Mouse (Mus musculus) myocyte (in vitro differentiated cells): ENCODE data around the gene Lcn2. TPM values are rescaled to one million over a fixed set of nuclear protein-coding genes. Genes with fewer than 3 reads are reported as not detected.

Source experiments
- H3K27me3 ChIP-seq: one replicate; pipeline ENCODE4 v1.6.1; 2011; ENCODE audit not compliant: control insufficient read depth, insufficient read depth, insufficient read length
- H3K36me3 ChIP-seq: one replicate; pipeline ENCODE4 v1.6.1; 2011; ENCODE audit not compliant: control insufficient read depth, insufficient read depth
- H3K4me2 ChIP-seq: one replicate; pipeline ENCODE4 v1.6.1; 2011; ENCODE audit warnings: low read depth, control low read depth
- H3K4me3 ChIP-seq: one replicate; pipeline ENCODE4 v1.5.1; 2011; ENCODE audit warnings: mild to moderate bottlenecking, control low read depth, moderate library complexity
- H3K79me2 ChIP-seq: one replicate; pipeline ENCODE4 v1.6.1; 2011; ENCODE audit not compliant: control insufficient read depth, insufficient read depth
- H3ac ChIP-seq: one replicate; pipeline ENCODE4 v1.6.1; 2011; ENCODE audit not compliant: control insufficient read depth, insufficient read length
- CEBPB ChIP-seq: IDR thresholded peaks from 2 replicates; pipeline ENCODE4 v1.6.1; 2011; ENCODE audit warnings: mild to moderate bottlenecking, moderate library complexity; ENCODE audit not compliant: poor library complexity, insufficient read depth, severe bottlenecking
- E2F4 ChIP-seq: IDR thresholded peaks from one replicate; pipeline ENCODE4 v1.6.1; 2011; ENCODE audit warnings: mild to moderate bottlenecking, control low read depth, moderate library complexity; ENCODE audit not compliant: insufficient read depth
- MAX ChIP-seq: IDR thresholded peaks from one replicate; pipeline ENCODE4 v1.6.1; 2011; ENCODE audit warnings: low read depth, mild to moderate bottlenecking, control low read depth
- MYOD1 ChIP-seq, 3 experiments: IDR thresholded peaks; one replicate each; pipeline ENCODE4 v1.6.1; 2011; ENCODE audit warnings: control low read depth in 2 of 3, low read depth in 2 of 3, mild to moderate bottlenecking in 2 of 3, moderate library complexity in 1 of 3; ENCODE audit not compliant: insufficient read length in 2 of 3, control insufficient read depth in 1 of 3
- MYOG ChIP-seq, 3 experiments: IDR thresholded peaks; one replicate each; pipeline ENCODE4 v1.6.1; 2011; ENCODE audit warnings: control low read depth in 2 of 3, low read depth in 2 of 3, mild to moderate bottlenecking in 2 of 3; ENCODE audit not compliant: insufficient read length in 2 of 3, control insufficient read depth in 1 of 3, insufficient read depth in 1 of 3
- POLR2A ChIP-seq: IDR thresholded peaks from one replicate; pipeline ENCODE4 v1.6.1; 2011; ENCODE audit warnings: low read depth, mild to moderate bottlenecking, control low read depth, moderate library complexity; ENCODE audit not compliant: insufficient read length
- POLR2AphosphoS2 ChIP-seq: IDR thresholded peaks from one replicate; pipeline ENCODE4 v1.6.1; 2011; ENCODE audit warnings: low read depth, control low read depth; ENCODE audit not compliant: insufficient read length
- REST ChIP-seq: IDR thresholded peaks from one replicate; pipeline ENCODE4 v1.6.1; 2011; ENCODE audit warnings: mild to moderate bottlenecking, control low read depth, moderate library complexity; ENCODE audit not compliant: insufficient read depth, insufficient read length
- SRF ChIP-seq: IDR thresholded peaks from one replicate; pipeline ENCODE4 v1.6.1; 2011; ENCODE audit warnings: low read depth; ENCODE audit not compliant: control insufficient read depth, insufficient read length
- TCF12 ChIP-seq: IDR thresholded peaks from one replicate; pipeline ENCODE4 v1.6.1; 2011; ENCODE audit warnings: mild to moderate bottlenecking, control low read depth; ENCODE audit not compliant: poor library complexity, insufficient read depth, severe bottlenecking
- TCF3 ChIP-seq: IDR thresholded peaks from one replicate; pipeline ENCODE4 v1.6.1; 2011; ENCODE audit warnings: low read depth, control low read depth; ENCODE audit not compliant: insufficient read length
- USF1 ChIP-seq: IDR thresholded peaks from one replicate; pipeline ENCODE4 v1.6.1; 2011; ENCODE audit warnings: low read depth, mild to moderate bottlenecking, control low read depth, moderate library complexity
- polyA plus RNA-seq: library from polyadenylated mRNA; unstranded; fragments of >200 nt; fragmentation: generic; extraction: Trizol; gene quantifications from one replicate; pipeline ENCODE4 v1.2.1, GENCODE M21; 2012; ENCODE audit warnings: missing spikeins

The Lcn2 gene
- polyA plus RNA-seq, 1 experiment = 0.02 TPM

DNA sequence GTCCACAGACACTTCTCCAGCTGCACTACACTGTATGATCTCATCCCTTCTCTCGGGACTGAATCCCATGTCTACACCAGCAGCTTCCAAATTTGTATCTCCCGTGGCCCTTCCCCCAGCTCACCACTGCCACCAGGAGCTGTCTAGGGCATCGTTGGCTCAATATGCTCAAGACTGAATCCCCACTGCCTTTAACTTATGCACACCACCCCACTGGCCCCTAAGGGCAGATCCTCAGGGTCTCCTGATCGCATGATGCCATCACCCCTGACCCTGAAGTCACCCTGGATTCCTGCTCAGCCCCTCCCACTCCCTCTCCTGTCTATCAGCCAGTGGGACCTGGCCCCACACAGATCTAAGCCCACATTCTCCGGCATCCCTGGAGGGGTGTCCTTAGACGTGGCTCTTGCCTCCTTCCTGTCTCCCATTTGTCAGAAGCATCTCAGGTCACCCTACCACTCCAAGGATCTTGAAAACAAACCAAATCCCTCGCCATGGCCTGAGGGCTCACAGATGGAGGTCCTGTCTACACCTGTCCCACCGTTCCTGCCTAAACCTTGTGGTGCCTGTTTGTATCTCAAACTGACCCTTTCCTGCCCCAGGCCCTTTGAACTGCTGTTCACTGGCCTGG lies 38.3 kb downstream of the Lcn2 start:
- Histone ChIP-seq H3K4me2 (no peak overlapping the region), H3K27me3 (no peaks in the 10 kb centered on the region)
- no peak for TF ChIP-seq USF1
- no peak for TF ChIP-seq REST
- TF ChIP-seq SRF = no peak
- no peak for TF ChIP-seq TCF3
- TF ChIP-seq POLR2A = no peak

GRCm38 (mm10) chr2:32348311-32348710 lies 39.7 kb downstream of the Lcn2 start:
- Histone ChIP-seq H3K4me2 (no peak overlapping the region), H3K79me2 (no peaks in the 10 kb centered on the region), H3K4me3 (no peak overlapping the region), H3K36me3 (no peaks in the 10 kb centered on the region), H3K27me3 (no peaks in the 10 kb centered on the region), H3ac (no peak overlapping the region)
- TF ChIP-seq CEBPB (no peak), POLR2A (no peak), MYOG (IDR thresholded peaks at IDR 0.05; ENCODE audit: control insufficient read depth in 1 of 3, insufficient read depth in 1 of 3, insufficient read length in 2 of 3, low read depth in 2 of 3) (no peak), TCF12 (no peak), POLR2AphosphoS2 (no peak), E2F4 (no peak), SRF (no peak), REST (no peak), MYOD1 (IDR thresholded peaks at IDR 0.05; ENCODE audit: control insufficient read depth in 1 of 3, insufficient read length in 2 of 3, low read depth in 2 of 3) (no peak), MAX (no peak), USF1 (no peak), TCF3 (no peak)

More for the DNA sequence above, 38.3 kb downstream of the Lcn2 start:
- Histone ChIP-seq H3K4me3 (no peak overlapping the region), H3ac (no peak overlapping the region), H3K36me3 (no peaks in the 10 kb centered on the region), H3K79me2 (no peaks in the 10 kb centered on the region)

DNA sequence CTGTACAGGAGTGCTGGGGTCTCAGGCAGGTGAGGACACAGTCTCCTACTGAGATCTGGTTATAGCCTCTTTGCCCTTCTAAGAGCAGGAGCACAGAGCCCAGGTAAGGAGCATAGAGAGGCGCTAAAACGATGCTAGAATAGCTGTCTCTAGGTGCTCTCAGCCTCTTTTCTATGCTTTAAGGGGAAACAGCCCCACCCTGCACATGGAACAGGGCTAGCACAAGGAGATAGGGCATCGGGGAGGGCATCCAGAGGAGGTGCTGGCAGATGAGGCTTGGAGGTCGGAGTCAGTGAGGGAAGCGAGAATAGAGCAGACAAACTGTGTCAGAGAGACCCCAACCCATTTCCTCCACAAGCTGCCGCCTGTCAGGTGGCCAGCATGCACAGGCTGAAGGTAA lies 41.0 kb downstream of the Lcn2 start:
- Histone ChIP-seq H3K4me3 (no peak overlapping the region), H3K4me2 (no peak overlapping the region), H3K79me2 (no peaks in the 10 kb centered on the region), H3K27me3 (no peaks in the 10 kb centered on the region), H3K36me3 (no peaks in the 10 kb centered on the region), H3ac (no peak overlapping the region)
- TF ChIP-seq E2F4 (no peak), POLR2AphosphoS2 (no peak), POLR2A (no peak), MYOG (IDR thresholded peaks at IDR 0.05; ENCODE audit: control insufficient read depth in 1 of 3, insufficient read depth in 1 of 3, insufficient read length in 2 of 3, low read depth in 2 of 3) (no peak), REST (no peak)

GRCm38 (mm10) chr2:32344598-32345321 lies 43.3 kb downstream of the Lcn2 start:
- Histone ChIP-seq H3K4me2 (no peak overlapping the region), H3ac (no peak overlapping the region), H3K79me2 (no peaks in the 10 kb centered on the region), H3K36me3 (no peaks in the 10 kb centered on the region), H3K4me3 (no peak overlapping the region), H3K27me3 (no peaks in the 10 kb centered on the region)
- TF ChIP-seq CEBPB = no peak
- TF ChIP-seq POLR2AphosphoS2 = no peak
- no peak for TF ChIP-seq TCF12
- TF ChIP-seq POLR2A = no peak
- TF ChIP-seq MYOG (IDR thresholded peaks at IDR 0.05; ENCODE audit: control insufficient read depth in 1 of 3, insufficient read depth in 1 of 3, insufficient read length in 2 of 3, low read depth in 2 of 3) = no peak
- TF ChIP-seq E2F4 = no peak
- no peak for TF ChIP-seq MYOD1 (IDR thresholded peaks at IDR 0.05; ENCODE audit: control insufficient read depth in 1 of 3, insufficient read length in 2 of 3, low read depth in 2 of 3)
- no peak for TF ChIP-seq SRF
- TF ChIP-seq USF1 = no peak
- TF ChIP-seq TCF3 = no peak

- Histone ChIP-seq H3K79me2 (no peaks in the 10 kb centered on the region), H3K4me2 (no peak overlapping the region), H3ac (no peak overlapping the region), H3K36me3 (no peaks in the 10 kb centered on the region), H3K4me3 (no peak overlapping the region), H3K27me3 (no peaks in the 10 kb centered on the region)
- TF ChIP-seq E2F4 = no peak
- TF ChIP-seq MYOD1 (IDR thresholded peaks at IDR 0.05; ENCODE audit: control insufficient read depth in 1 of 3, insufficient read length in 2 of 3, low read depth in 2 of 3) = peak in 1 of 3 experiments; percentile 50
- TF ChIP-seq MYOG (IDR thresholded peaks at IDR 0.05; ENCODE audit: control insufficient read depth in 1 of 3, insufficient read depth in 1 of 3, insufficient read length in 2 of 3, low read depth in 2 of 3) = peak in 1 of 3 experiments; percentile 25
Observed at GRCm38 (mm10) chr2:32344056-32344455, 44.0 kb downstream of the Lcn2 start.
